Mouse (Mus musculus) thymus, adult 2 months (tissue): ENCODE results near the gene Tfeb.

Source experiments
- CTCF ChIP-seq: fragments of 200-500 bp; IDR thresholded peaks from 2 replicates; pipeline ENCODE4 v1.5.1; 2012; ENCODE audit warnings: mild to moderate bottlenecking, control low read depth, low read length, moderate library complexity, borderline replicate concordance; ENCODE audit not compliant: control insufficient read depth, poor library complexity, insufficient read depth; ENCODE audit errors: extremely low read depth
- POLR2A ChIP-seq: fragments of 200-500 bp; IDR thresholded peaks from 2 replicates; pipeline ENCODE4 v1.6.1; 2012; ENCODE audit warnings: mild to moderate bottlenecking, low read length, control low read depth, moderate library complexity; ENCODE audit not compliant: control insufficient read depth, poor library complexity, insufficient read depth; ENCODE audit errors: extremely low read depth

- TF ChIP-seq POLR2A (no peak), CTCF (no peak)
Observed at GRCm38 (mm10) chr17:47805047-47805835, 68.4 kb downstream of the Tfeb start.
